Mouse (Mus musculus) C2C12 (cell line): ENCODE measurements at regions not wholly inside any gene's neighbourhood (a gene's known extent, or its start where the extent isn't known, plus 50 kb on each side); places are given as distances from the start of the nearest gene placed in this dataset.

Experiments
- CEBPB ChIP-seq: IDR thresholded peaks from one replicate; pipeline ENCODE4 v1.6.1; 2011; ENCODE audit warnings: low read depth, mild to moderate bottlenecking, control low read depth, moderate library complexity
- CTCF ChIP-seq: IDR thresholded peaks from one replicate; pipeline ENCODE4 v1.5.1; 2011; ENCODE audit not compliant: control insufficient read depth, insufficient read depth, insufficient read length
- MAX ChIP-seq: IDR thresholded peaks from one replicate; pipeline ENCODE4 v1.6.1; 2011; ENCODE audit warnings: mild to moderate bottlenecking, control low read depth
- MYOD1 ChIP-seq: IDR thresholded peaks from one replicate; pipeline ENCODE4 v1.6.1; 2011; ENCODE audit warnings: low read depth; ENCODE audit not compliant: control insufficient read depth, insufficient read length
- MYOG ChIP-seq: IDR thresholded peaks from one replicate; pipeline ENCODE4 v1.6.1; 2011; ENCODE audit not compliant: control insufficient read depth, insufficient read length; ENCODE audit errors: extremely low read depth
- USF1 ChIP-seq: IDR thresholded peaks from one replicate; pipeline ENCODE4 v1.6.1; 2011; ENCODE audit warnings: low read depth, mild to moderate bottlenecking, control low read depth, moderate library complexity

DNA sequence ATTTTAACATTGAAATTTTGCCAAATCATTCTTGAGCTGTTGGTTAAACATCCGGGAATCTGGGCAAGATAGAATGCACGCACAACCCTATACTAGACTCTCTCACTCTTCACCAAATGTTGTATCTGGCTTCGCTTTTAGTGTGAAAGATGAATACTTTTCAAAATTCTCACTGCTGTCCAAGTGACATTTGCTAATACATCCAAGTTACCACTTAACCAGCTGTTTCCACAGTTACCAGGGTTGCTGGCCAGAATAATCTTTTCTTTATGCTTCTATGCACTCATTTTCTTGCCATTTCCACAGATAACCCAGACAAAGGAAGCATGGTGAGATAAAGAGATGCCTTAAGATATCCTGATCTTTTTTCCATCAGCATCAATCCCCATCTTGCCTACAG is 294.9 kb downstream of the Foxa2 start:
- TF ChIP-seq CTCF, result no peak
- TF ChIP-seq MYOD1, result no peak
- TF ChIP-seq MAX, result no peak
- TF ChIP-seq CEBPB, result no peak
- no peak for TF ChIP-seq USF1
- no peak for TF ChIP-seq MYOG
